Mouse (Mus musculus) layer of hippocampus, adult 2 months (tissue): ENCODE results near the gene Ceacam2. TPM values are rescaled to one million over a fixed set of nuclear protein-coding genes. Genes with fewer than 3 reads are reported as not detected.
"Not testable (repeated sequence)": the region's sequence is repeated elsewhere in the genome, so short reads cannot be mapped to it uniquely, and the experiment has no call there.

Experiments used
- DNase-seq, 2 experiments: peaks; one replicate each; pipeline ENCODE4 v3.0.0; 2022; ENCODE audit warnings: low spot score in 2 of 2
- H3K27ac ChIP-seq: fragments of 200-600 bp; 2 replicates; pipeline ENCODE4 v1.8.1; 2022
- H3K4me3 ChIP-seq: fragments of 200-600 bp; 2 replicates; pipeline ENCODE4 v1.8.1; 2022; ENCODE audit warnings: mild to moderate bottlenecking
- CTCF ChIP-seq: fragments of 200-600 bp; conservative IDR thresholded peaks from 2 replicates; pipeline ENCODE4 v1.8.1; 2022; ENCODE audit warnings: antibody characterized with exemption, mild to moderate bottlenecking, moderate library complexity
- total RNA-seq, 2 experiments: library from RNA; stranded (reverse); gene quantifications; 2 replicates each; pipeline ENCODE4 v1.2.3; 2021

Gene Ceacam2
- total RNA-seq, 2 experiments from 2014 or later = 0.20 to 0.67 TPM

- H3K4me3 ChIP-seq = no peak overlapping the region
- H3K27ac ChIP-seq = peak overlapping the region; percentile 48
- DNase-seq = no peak
- no peak for TF ChIP-seq CTCF
Measured at GRCm38 (mm10) chr7:25530837-25531236, 8.8 kb downstream of the Ceacam2 start.

GRCm38 (mm10) chr7:25516070-25516777, 23.4 kb downstream of the Ceacam2 start:
- DNase-seq, H3K4me3 ChIP-seq, H3K27ac ChIP-seq: not testable (repeated sequence)

GRCm38 (mm10) chr7:25515667-25516066, 24.0 kb downstream of the Ceacam2 start:
- DNase-seq = peak in 1 of 2 experiments; percentile 5
- H3K4me3 ChIP-seq, H3K27ac ChIP-seq: not testable (repeated sequence)

GRCm38 (mm10) chr7:25509925-25510324, 29.7 kb downstream of the Ceacam2 start:
- Histone ChIP-seq H3K27ac (no peak overlapping the region), H3K4me3 (no peak overlapping the region)
- no peak for TF ChIP-seq CTCF
- no peak for DNase-seq

- H3K4me3 ChIP-seq = no peak overlapping the region
- TF ChIP-seq CTCF = no peak
- no peak overlapping the region for H3K27ac ChIP-seq
- no peak for DNase-seq
Measured at GRCm38 (mm10) chr7:25494649-25495048, 45.0 kb downstream of the Ceacam2 start.

GRCm38 (mm10) chr7:25490698-25491097, 49.0 kb downstream of the Ceacam2 start:
- not testable (repeated sequence) for DNase-seq, H3K27ac ChIP-seq, H3K4me3 ChIP-seq

- not testable (repeated sequence) for H3K27ac ChIP-seq, DNase-seq, H3K4me3 ChIP-seq
Measured at GRCm38 (mm10) chr7:25489382-25489781, 50.3 kb downstream of the Ceacam2 start.

GRCm38 (mm10) chr7:25486186-25486585, 53.5 kb downstream of the Ceacam2 start:
- TF ChIP-seq CTCF = peak; percentile 74
- Histone ChIP-seq H3K27ac (no peak overlapping the region), H3K4me3 (no peak overlapping the region)
- peak; percentile 17 to 23 for DNase-seq

GRCm38 (mm10) chr7:25485061-25485460, 54.6 kb downstream of the Ceacam2 start:
- Histone ChIP-seq H3K4me3 (no peak overlapping the region), H3K27ac (no peak overlapping the region)
- no peak for DNase-seq
- no peak for TF ChIP-seq CTCF

- no peak for TF ChIP-seq CTCF
- no peak for DNase-seq
- Histone ChIP-seq H3K27ac (no peak overlapping the region), H3K4me3 (no peak overlapping the region)
Measured at GRCm38 (mm10) chr7:25483133-25483735, 56.4 kb downstream of the Ceacam2 start.

- not testable (repeated sequence) for H3K4me3 ChIP-seq, H3K27ac ChIP-seq, DNase-seq
- peak; percentile 26 for TF ChIP-seq CTCF
Measured at GRCm38 (mm10) chr7:25480791-25481190, 58.9 kb downstream of the Ceacam2 start.

- H3K4me3 ChIP-seq = no peak overlapping the region
- no peak overlapping the region for H3K27ac ChIP-seq
- peak; percentile 87 for TF ChIP-seq CTCF
- peak; percentile 10 to 57 for DNase-seq
Measured at GRCm38 (mm10) chr7:25479440-25479839, 60.2 kb downstream of the Ceacam2 start.

- not testable (repeated sequence) for H3K27ac ChIP-seq, DNase-seq, H3K4me3 ChIP-seq
Measured at GRCm38 (mm10) chr7:25477752-25478093, 61.9 kb downstream of the Ceacam2 start.

GRCm38 (mm10) chr7:25477091-25477751, 62.4 kb downstream of the Ceacam2 start, which contains the start of gene Ceacam1:
Gene Ceacam1 (minus strand): TSS chr7:25477603.
- not testable (repeated sequence) for H3K4me3 ChIP-seq, H3K27ac ChIP-seq, DNase-seq

GRCm38 (mm10) chr7:25471821-25472220, 67.8 kb downstream of the Ceacam2 start:
- not testable (repeated sequence) for H3K27ac ChIP-seq, DNase-seq, H3K4me3 ChIP-seq
